In genomic region chr7:16453118-16453711, GRCm38 (mm10) we compare ENCODE assay signal across 8 mouse cellular contexts. TPM values are rescaled to one million over a fixed set of nuclear protein-coding genes. Genes with fewer than 3 reads are reported as not detected.
DNase-seq lines count a peak whose midpoint lies in the region; ATAC-seq and TF ChIP-seq lines count a peak whose summit lies in the region.

No protein-coding gene starts in this region.

- H3K4me3 ChIP-seq in CH12.LX (replicated peaks in 1 of 3; ENCODE audit: low read depth in 2 of 3, low read length in 2 of 3, poor library complexity in 1 of 3): peak overlapping the region; percentile 85 to 94 (median 92)
- H3K4me3 ChIP-seq in embryonic facial prominence, embryonic 13.5 days: peak overlapping the region; percentile 76
- peak overlapping the region; percentile 86 for H3K4me3 ChIP-seq in heart, embryonic 15.5 days
- H3K4me3 ChIP-seq in liver, embryonic 12.5 days: peak overlapping the region; percentile 79

- no peaks in the 10 kb centered on the region for H3K79me2 ChIP-seq in CH12.LX (replicated peaks; ENCODE audit: control insufficient read depth, extremely low read depth, insufficient read depth, poor library complexity, severe bottlenecking)

- no peaks in the 10 kb centered on the region for H3K9me3 ChIP-seq in CH12.LX (replicated peaks; ENCODE audit: low read length)
- H3K9me3 ChIP-seq in embryonic facial prominence, embryonic 13.5 days: no peaks in the 10 kb centered on the region
- H3K9me3 ChIP-seq in heart, embryonic 15.5 days (replicated peaks): no peaks in the 10 kb centered on the region
- H3K9me3 ChIP-seq in liver, embryonic 12.5 days (replicated peaks): 0 out of 2 replicates have a peak, but pooled peaks cover under 1% of the 10 kb centered on the region

- no peaks in the 10 kb centered on the region for H3K27me3 ChIP-seq in CH12.LX (replicated peaks)
- H3K27me3 ChIP-seq in embryonic facial prominence, embryonic 13.5 days: no peaks in the 10 kb centered on the region
- no peaks in the 10 kb centered on the region for H3K27me3 ChIP-seq in heart, embryonic 15.5 days
- H3K27me3 ChIP-seq in liver, embryonic 12.5 days (replicated peaks): no peaks in the 10 kb centered on the region

- TF ChIP-seq EP300 in CH12.LX (IDR thresholded peaks at IDR 0.05; ENCODE audit: low read length): no peak

- peaks cover 15 to 43% of the 10 kb centered on the region in 2 experiments for H3K36me3 ChIP-seq in CH12.LX (replicated peaks in 1 of 2; ENCODE audit: control insufficient read depth in 1 of 2, insufficient read depth in 1 of 2, low read length in 1 of 2)
- H3K36me3 ChIP-seq in embryonic facial prominence, embryonic 13.5 days: peaks cover 23% of the 10 kb centered on the region
- H3K36me3 ChIP-seq in heart, embryonic 15.5 days: peaks cover 3% of the 10 kb centered on the region; the same call in 1 of the 2 replicates
- peaks cover 28% of the 10 kb centered on the region for H3K36me3 ChIP-seq in liver, embryonic 12.5 days

- peaks cover 6 to 14% of the 10 kb centered on the region in 2 experiments for H3K4me1 ChIP-seq in CH12.LX (ENCODE audit: control insufficient read depth in 1 of 2, insufficient read depth in 2 of 2)
- peaks cover 10% of the 10 kb centered on the region for H3K4me1 ChIP-seq in embryonic facial prominence, embryonic 13.5 days
- H3K4me1 ChIP-seq in heart, embryonic 15.5 days (replicated peaks): peaks cover 11% of the 10 kb centered on the region
- peaks cover 24% of the 10 kb centered on the region for H3K4me1 ChIP-seq in liver, embryonic 12.5 days

- H3K9ac ChIP-seq in CH12.LX (ENCODE audit: insufficient read depth, low read depth): peak overlapping the region; percentile 73
- peak overlapping the region; percentile 77 for H3K9ac ChIP-seq in embryonic facial prominence, embryonic 13.5 days
- peak overlapping the region; percentile 78 for H3K9ac ChIP-seq in heart, embryonic 15.5 days
- H3K9ac ChIP-seq in liver, embryonic 12.5 days: peak overlapping the region; percentile 82

- dilution Hi-C loops in CH12.LX (cut with MboI; ENCODE audit: extremely low pct_ligation_motif_present, extremely low pct_unique_long_range_greater_than_20kb, low sequenced_read_pairs): no loop called here

- in situ Hi-C loops in CH12.LX (cut with MboI; ENCODE audit: low pct_ligation_motif_present, low pct_unique_long_range_greater_than_20kb, low sequenced_read_pairs): no loop called here

- H3K4me2 ChIP-seq in CH12.LX (ENCODE audit: insufficient read depth, low read depth, poor library complexity, severe bottlenecking): peak overlapping the region; percentile 52
- peak overlapping the region; percentile 93 for H3K4me2 ChIP-seq in embryonic facial prominence, embryonic 13.5 days
- H3K4me2 ChIP-seq in heart, embryonic 15.5 days: peak overlapping the region; percentile 97
- H3K4me2 ChIP-seq in liver, embryonic 12.5 days: peak overlapping the region; percentile 98

- DNase-seq in CH12.LX (ENCODE audit: extremely low read depth): peak; percentile 82
- peak; percentile 72 for DNase-seq in adrenal gland, postnatal 14 days
- DNase-seq in kidney, postnatal 14 days: peak; percentile 52
- DNase-seq in neural tube, embryonic 10.5 days (ENCODE audit: extremely low spot score, low spot score): peak; percentile 77
- DNase-seq in spleen, adult 18-20 months: no peak

- no peak overlapping the region for H3K27ac ChIP-seq in CH12.LX (ENCODE audit: insufficient read depth, low read depth)
- peak overlapping the region; percentile 51 for H3K27ac ChIP-seq in embryonic facial prominence, embryonic 13.5 days
- peak overlapping the region; percentile 52 for H3K27ac ChIP-seq in heart, embryonic 15.5 days
- peak overlapping the region; percentile 78 for H3K27ac ChIP-seq in liver, embryonic 12.5 days

- 0 out of 2 replicates have a peak, but pooled peaks have one; percentile 48 for ATAC-seq in embryonic facial prominence, embryonic 13.5 days (ENCODE audit: insufficient number of reproducible peaks, insufficient read depth, low FRiP score, low TSS enrichment, low read depth)
- peak; percentile 19 for ATAC-seq in heart, embryonic 15.5 days (replicated peaks; ENCODE audit: insufficient number of reproducible peaks, insufficient read depth, low FRiP score, low read depth)
- ATAC-seq in liver, embryonic 12.5 days: peak; percentile 24

- TF ChIP-seq RAD21 in CH12.LX (IDR thresholded peaks at IDR 0.05; ENCODE audit: low read depth, low read length): no peak

- no peak for TF ChIP-seq CTCF in CH12.LX (conservative IDR thresholded peaks at IDR 0.05 in 1 of 2, IDR thresholded peaks at IDR 0.05 in 1 of 2; ENCODE audit: low read depth in 2 of 2, low read length in 2 of 2)

- no peak; the same call in none of the 2 replicates for TF ChIP-seq POLR2A in CH12.LX (IDR thresholded peaks at IDR 0.05; ENCODE audit: low read depth, low read length)

- WGBS in embryonic facial prominence, embryonic 13.5 days: under 1% methylated on average over 23 of the region's 23 CpGs
- WGBS in heart, embryonic 15.5 days: under 1% methylated on average over 23 of the region's 23 CpGs
- WGBS in liver, embryonic 12.5 days (ENCODE audit: insufficient replicate concordance): 1% methylated on average over 23 of the region's 23 CpGs

TF ChIP-seq in CH12.LX, 34 proteins besides CTCF, POLR2A, EP300 and RAD21 (continues in another document):
- TF ChIP-seq MXI1 (IDR thresholded peaks at IDR 0.05; ENCODE audit: low read depth, low read length) (peak; percentile 46; the same call in 1 of the 2 replicates), IRF4 (IDR thresholded peaks at IDR 0.05; ENCODE audit: low read depth, low read length) (0 out of 2 replicates have a peak, but pooled peaks have one; percentile 22), SMC3 (IDR thresholded peaks at IDR 0.05; ENCODE audit: low read depth, low read length) (no peak), KAT2A (IDR thresholded peaks at IDR 0.05; ENCODE audit: insufficient replicate concordance, low read length) (no peak), BHLHE40 (IDR thresholded peaks at IDR 0.05; ENCODE audit: low read depth, low read length) (0 out of 2 replicates have a peak, but pooled peaks have one; percentile 15), SIN3A (IDR thresholded peaks at IDR 0.05; ENCODE audit: low read length) (peak; percentile 46; the same call in 1 of the 2 replicates), NRF1 (IDR thresholded peaks at IDR 0.05; ENCODE audit: low read depth, low read length) (no peak), E2F4 (IDR thresholded peaks at IDR 0.05; ENCODE audit: insufficient replicate concordance, low read depth, low read length) (no peak), USF1 (IDR thresholded peaks at IDR 0.05; ENCODE audit: low read depth, low read length) (no peak), PAX5 (IDR thresholded peaks at IDR 0.05; ENCODE audit: low read length) (no peak), ZC3H11A (IDR thresholded peaks at IDR 0.05; ENCODE audit: low read depth, low read length) (no peak), JUND (conservative IDR thresholded peaks at IDR 0.05; ENCODE audit: low read depth, low read length) (no peak), CHD1 (IDR thresholded peaks at IDR 0.05; ENCODE audit: low read depth, low read length) (no peak), POLR2AphosphoS2 (IDR thresholded peaks at IDR 0.05; ENCODE audit: low read depth, low read length) (no peak), ZNF384 (IDR thresholded peaks at IDR 0.05; ENCODE audit: low read depth, low read length) (no peak), ZMIZ1 (IDR thresholded peaks at IDR 0.05; ENCODE audit: low read depth, low read length) (0 out of 2 replicates have a peak, but pooled peaks have one; percentile 61), ETS1 (conservative IDR thresholded peaks at IDR 0.05; ENCODE audit: low read depth, low read length) (no peak), ZKSCAN1 (IDR thresholded peaks at IDR 0.05; ENCODE audit: borderline replicate concordance, low read depth, low read length) (no peak), TBP (conservative IDR thresholded peaks at IDR 0.05; ENCODE audit: low read depth, low read length) (peak; percentile 48; the same call in 1 of the 2 replicates), NELFE (IDR thresholded peaks at IDR 0.05; ENCODE audit: low read depth, low read length) (0 out of 2 replicates have a peak, but pooled peaks have one; percentile 32), JUN (IDR thresholded peaks at IDR 0.05; ENCODE audit: insufficient read depth, low read depth, low read length) (no peak), TCF12 (IDR thresholded peaks at IDR 0.05; ENCODE audit: low read depth, low read length) (peak; percentile 15; the same call in 1 of the 2 replicates), ELF1 (IDR thresholded peaks at IDR 0.05; ENCODE audit: low read depth, low read length) (no peak; the same call in 1 of the 2 replicates)

RNA-seq across cellular contexts. Expression of gene Tmem160, which starts 0.6 kb away (rescaled TPM):
- total RNA-seq in CH12.LX (2012; rRNA removed): 89.1 and 97.8 TPM in 2 replicates
- 28.8 and 30.9 TPM in 2 replicates for total RNA-seq in CH12.LX (2014; rRNA removed)
- 48.9 and 54.4 TPM in 2 replicates for polyA plus RNA-seq in CH12.LX (2012; ENCODE audit: insufficient read length, low read depth)
- total RNA-seq in adrenal gland, postnatal 14 days (2021): 46.2 and 49.2 TPM in 2 replicates
- polyA plus RNA-seq in embryonic facial prominence, embryonic 13.5 days (2015; fragmentation: Nextera tagmentation; extraction: Ambion mirVana): 46.6 and 52.1 TPM in 2 replicates
- 76.1 and 76.3 TPM in 2 replicates for polyA plus RNA-seq in heart, embryonic 15.5 days (2015; fragmentation: Nextera tagmentation; extraction: Ambion mirVana)
- polyA plus RNA-seq in liver, embryonic 12.5 days (2016; fragmentation: Nextera tagmentation; extraction: Ambion mirVana): 43.9 and 48.0 TPM in 2 replicates

RNA-seq across cellular contexts. Expression of gene Npas1, which starts 24.3 kb away (rescaled TPM):
- total RNA-seq in CH12.LX (2012; rRNA removed): 0.08 and 0.17 TPM in 2 replicates
- total RNA-seq in CH12.LX (2014; rRNA removed): not detected in 2 replicates
- 0.56 and 0.61 TPM in 2 replicates for polyA plus RNA-seq in CH12.LX (2012; ENCODE audit: insufficient read length, low read depth)
- total RNA-seq in adrenal gland, postnatal 14 days (2021): not detected in 2 replicates
- 0.42 and 0.61 TPM in 2 replicates for polyA plus RNA-seq in embryonic facial prominence, embryonic 13.5 days (2015; fragmentation: Nextera tagmentation; extraction: Ambion mirVana)
- 0.16 and 0.36 TPM in 2 replicates for polyA plus RNA-seq in heart, embryonic 15.5 days (2015; fragmentation: Nextera tagmentation; extraction: Ambion mirVana)
- polyA plus RNA-seq in liver, embryonic 12.5 days (2016; fragmentation: Nextera tagmentation; extraction: Ambion mirVana): 0.33 and 0.36 TPM in 2 replicates

RNA-seq across cellular contexts. Expression of gene Zc3h4, which starts 52.5 kb away (rescaled TPM):
- total RNA-seq in CH12.LX (2012; rRNA removed) (26.8 and 30.4 TPM in 2 replicates), CH12.LX (2014; rRNA removed) (9.0 and 10.0 TPM in 2 replicates)
- polyA plus RNA-seq in CH12.LX (2012; ENCODE audit: insufficient read length, low read depth): 34.0 and 44.2 TPM in 2 replicates
- 37.4 and 48.5 TPM in 2 replicates for total RNA-seq in adrenal gland, postnatal 14 days (2021)
- 17.6 and 20.2 TPM in 2 replicates for polyA plus RNA-seq in embryonic facial prominence, embryonic 13.5 days (2015; fragmentation: Nextera tagmentation; extraction: Ambion mirVana)
- polyA plus RNA-seq in heart, embryonic 15.5 days (2015; fragmentation: Nextera tagmentation; extraction: Ambion mirVana): 7.9 and 13.2 TPM in 2 replicates
- 14.5 and 17.6 TPM in 2 replicates for polyA plus RNA-seq in liver, embryonic 12.5 days (2016; fragmentation: Nextera tagmentation; extraction: Ambion mirVana)

Comparison
In these comparisons a context has a peak if more than half of its experiments do, and no peak if none do; other contexts are left out.
1. DNase-seq: peak in CH12.LX (single experiment), adrenal gland, postnatal 14 days (single experiment), kidney, postnatal 14 days (single experiment) and neural tube, embryonic 10.5 days (single experiment); none in spleen, adult 18-20 months (0 of 2).
2. Peak in every context shown above with its lines, with median percentiles within 50 percentile points of each other: H3K4me2 ChIP-seq, H3K4me3 ChIP-seq, H3K9ac ChIP-seq and ATAC-seq.